ENCODE assay signal across 8 mouse cellular contexts in genomic region chr17:27242194-27243189, GRCm38 (mm10). TPM values are rescaled to one million over a fixed set of nuclear protein-coding genes. Genes with fewer than 3 reads are reported as not detected.
A peak's percentile ranks its signal among the peaks of the same experiment; 100 is the strongest.
DNase-seq lines count a peak whose midpoint lies in the region; TF ChIP-seq lines count a peak whose summit lies in the region.
"Had no signal": no experiment of that assay in that cellular context is flagged by ENCODE, and none has a peak within 500 bp of the region (broad histone marks: within the 10 kb centered on the region; RNA-seq: fewer than 3 reads in every experiment).

No protein-coding gene starts in this region.

- no peak for TF ChIP-seq POLR2A in spleen, adult 2 months (IDR thresholded peaks at IDR 0.05; ENCODE audit: low read depth, low read length)
- no peak for TF ChIP-seq POLR2A in brain, embryonic 14.5 days (IDR thresholded peaks at IDR 0.05; ENCODE audit: borderline replicate concordance, extremely low read depth, insufficient read depth, insufficient read length, poor library complexity, severe bottlenecking)

- peak overlapping the region; percentile 17; the same call in 1 of the 2 replicates for H3K4me3 ChIP-seq in spleen, adult 2 months (ENCODE audit: extremely low read depth, insufficient read depth, insufficient read length)
- H3K4me3 ChIP-seq: embryonic facial prominence, embryonic 12.5 days had no signal

- no peaks in the 10 kb centered on the region for H3K27me3 ChIP-seq in spleen, adult 2 months (ENCODE audit: control insufficient read depth, insufficient read depth, low read length)
- H3K27me3 ChIP-seq: embryonic facial prominence, embryonic 12.5 days had no signal

- no peak overlapping the region; the same call in 1 of the 2 replicates for H3K27ac ChIP-seq in spleen, adult 2 months (ENCODE audit: insufficient read depth, low read length)
- H3K27ac ChIP-seq: embryonic facial prominence, embryonic 12.5 days had no signal

- H3K4me1 ChIP-seq in spleen, adult 2 months (ENCODE audit: control insufficient read depth, insufficient read depth, insufficient read length) = peaks cover 9% of the 10 kb centered on the region; the same call in 1 of the 2 replicates

- 12% methylated on average over 17 of the region's 18 CpGs for WGBS in spleen, adult 2 months

- H3K36me3 ChIP-seq in spleen, adult 2 months (ENCODE audit: control insufficient read depth, insufficient read depth, low read length) = no peaks in the 10 kb centered on the region
- H3K36me3 ChIP-seq: embryonic facial prominence, embryonic 12.5 days had no signal

- DNase-seq in spleen, adult 2 months (ENCODE audit: low read depth in 1 of 2, low spot score in 2 of 2) = peak in 1 of 2 experiments; percentile 19
- DNase-seq in spleen, postnatal 4 days (ENCODE audit: low spot score in 2 of 2) = no peak
- peak; percentile 93 for DNase-seq in brain, embryonic 14.5 days (ENCODE audit: low read depth)
- DNase-seq in heart, adult 9 months (ENCODE audit: low spot score in 2 of 2) = peak; percentile 38 to 73
- DNase-seq in layer of hippocampus, postnatal 10 days (ENCODE audit: low spot score in 2 of 2) = peak; percentile 93 to 95
- DNase-seq in naive thymus-derived CD4-positive, alpha-beta T cell, adult 2 months (ENCODE audit: low read depth) = peak; percentile 18
- DNase-seq in thymus, postnatal 14 days = no peak

- no peak for TF ChIP-seq CTCF in spleen, adult 2 months (IDR thresholded peaks at IDR 0.05; ENCODE audit: extremely low read depth, insufficient read depth, insufficient read length, insufficient replicate concordance)
- no peak for TF ChIP-seq CTCF in brain, embryonic 14.5 days (IDR thresholded peaks at IDR 0.05; ENCODE audit: borderline replicate concordance, extremely low read depth, insufficient read depth, insufficient read length)

RNA-seq across cellular contexts. Expression of gene Lemd2, which starts 38.2 kb away (rescaled TPM):
- polyA plus RNA-seq in spleen, adult 2 months (2012; rRNA removed) = 86.6 and 121 TPM in 2 replicates
- polyA plus RNA-seq in brain, embryonic 14.5 days (2012; rRNA removed) = 117 and 154 TPM in 2 replicates
- 10 to 100 TPM; 48.4 to 56.2 TPM for total RNA-seq in layer of hippocampus, postnatal 10 days (2021)

Comparison
In these comparisons a context has a peak if more than half of its experiments do, and no peak if none do; other contexts are left out.
1. DNase-seq: peak in brain, embryonic 14.5 days (single experiment), heart, adult 9 months (2 of 2), layer of hippocampus, postnatal 10 days (2 of 2) and naive thymus-derived CD4-positive, alpha-beta T cell, adult 2 months (single experiment); none in spleen, postnatal 4 days (0 of 2) and thymus, postnatal 14 days (single experiment).